Mouse (Mus musculus): ENCODE data around the gene Tjp3. TPM values are rescaled to one million over a fixed set of nuclear protein-coding genes. Genes with fewer than 3 reads are reported as not detected.

The Tjp3 gene
- total RNA-seq (2023): 1 to 10 TPM; 1.7 to 4.5 TPM

GRCm38 (mm10) chr10:81291511-81292104, at the start of gene Tjp3:
Gene Tjp3, minus strand, starts transcription at chr10:81291581.

GRCm38 (mm10) chr10:81328386-81328785, 37.0 kb upstream of the Tjp3 start, which contains the start of gene Tbxa2r:
Gene Tbxa2r, plus strand, starts transcription at chr10:81328731.

GRCm38 (mm10) chr10:81320550-81321347, 29.4 kb upstream of the Tjp3 start, which contains the start of gene Cactin:
Gene Cactin, plus strand, starts transcription at chr10:81321103.

GRCm38 (mm10) chr10:81292554-81293333, 1.4 kb upstream of the Tjp3 start, which contains the start of gene Pip5k1c:
Gene Pip5k1c, plus strand, starts transcription at chr10:81292963.

GRCm38 (mm10) chr10:81266211-81267105, 24.9 kb downstream of the Tjp3 start, which contains the start of the genes Mrpl54 and Apba3:
Gene Mrpl54, minus strand, starts transcription at chr10:81266934.
Gene Apba3, plus strand, starts transcription at chr10:81266960.

GRCm38 (mm10) chr10:81252424-81253419, 38.7 kb downstream of the Tjp3 start, which contains the start of gene Matk:
Gene Matk, plus strand, starts transcription at chr10:81252935.

GRCm38 (mm10) chr10:81232580-81233225, 58.7 kb downstream of the Tjp3 start, which contains the start of gene Zfr2:
Gene Zfr2, plus strand, starts transcription at chr10:81233155.

GRCm38 (mm10) chr10:81230438-81231332, 60.7 kb downstream of the Tjp3 start, which contains the start of gene Atcay:
Gene Atcay, minus strand, starts transcription at chr10:81230833.

Other genes starting within 250 kb of the Tjp3 start
- gene Sgta, start 231.4 kb downstream of the Tjp3 start, total RNA-seq (2023): 10 to 100 TPM; 54.7 to 57.0 TPM
- 1 to 10 TPM; 4.8 to 9.0 TPM for gene Thop1, start 221.5 kb downstream of the Tjp3 start, total RNA-seq (2023)
- not detected for gene Creb3l3, start 192.7 kb downstream of the Tjp3 start, total RNA-seq (2023)
- gene Map2k2, start 185.7 kb downstream of the Tjp3 start, total RNA-seq (2023): 100 to 1,000 TPM; 100 to 101 TPM
- 100 to 1,000 TPM; 124 TPM for gene Zbtb7a, start 156.4 kb downstream of the Tjp3 start, total RNA-seq (2023)
- 10 to 100 TPM; 23.5 to 34.3 TPM for gene Pias4, start 123.7 kb downstream of the Tjp3 start, total RNA-seq (2023)
- 1,000 to 10,000 TPM; 1,547 to 1,607 TPM for gene Eef2, start 115.0 kb downstream of the Tjp3 start, total RNA-seq (2023)
- gene Dapk3, start 108.6 kb downstream of the Tjp3 start, total RNA-seq (2023): 10 to 100 TPM; 33.4 to 35.1 TPM
- gene 4930442H23Rik, start 107.7 kb downstream of the Tjp3 start, total RNA-seq (2023): not detected
- gene Nmrk2, start 89.5 kb downstream of the Tjp3 start, total RNA-seq (2023): not detected
- gene Atcay, start 60.7 kb downstream of the Tjp3 start, total RNA-seq (2023): not detected
- 1 to 10 TPM; 1.3 to 2.7 TPM for gene Zfr2, start 58.4 kb downstream of the Tjp3 start, total RNA-seq (2023)
- gene Matk, start 38.6 kb downstream of the Tjp3 start, total RNA-seq (2023): 10 to 100 TPM; 42.3 to 59.6 TPM
- gene Mrpl54, start 24.6 kb downstream of the Tjp3 start, total RNA-seq (2023): 10 to 100 TPM; 75.9 to 85.4 TPM
- gene Apba3, start 24.6 kb downstream of the Tjp3 start, total RNA-seq (2023): 10 to 100 TPM; 42.4 to 46.0 TPM
- gene Pip5k1c, start 1.4 kb upstream of the Tjp3 start, total RNA-seq (2023): 100 to 1,000 TPM; 135 to 147 TPM
- 10 to 100 TPM; 29.4 to 32.4 TPM for gene Cactin, start 29.5 kb upstream of the Tjp3 start, total RNA-seq (2023)
- under 1 TPM in 1 of 2 experiments, not detected in 1; 0.26 TPM for gene Tbxa2r, start 37.1 kb upstream of the Tjp3 start, total RNA-seq (2023)
- under 1 TPM in 1 of 2 experiments, not detected in 1; 0.15 TPM for gene Gipc3, start 51.7 kb upstream of the Tjp3 start, total RNA-seq (2023)
- 10 to 100 TPM; 71.4 to 85.8 TPM for gene Hmg20b, start 58.9 kb upstream of the Tjp3 start, total RNA-seq (2023)
- gene Mfsd12, start 65.9 kb upstream of the Tjp3 start, total RNA-seq (2023): 10 to 100 TPM; 38.4 to 44.6 TPM
- gene 4930404N11Rik, start 74.2 kb upstream of the Tjp3 start, total RNA-seq (2023): 1 to 10 TPM; 3.5 to 3.7 TPM
- 10 to 100 TPM; 33.5 to 38.0 TPM for gene Fzr1, start 86.9 kb upstream of the Tjp3 start, total RNA-seq (2023)
- gene Dohh, start 92.8 kb upstream of the Tjp3 start, total RNA-seq (2023): 10 to 100 TPM; 31.3 to 35.2 TPM
- 1 to 10 TPM in 1 of 2 experiments, under 1 TPM in 1; 0.97 to 1.3 TPM for gene Gm48551, start 92.9 kb upstream of the Tjp3 start, total RNA-seq (2023)
- 1 to 10 TPM; 2.3 to 3.7 TPM for gene Gm48552, start 97.4 kb upstream of the Tjp3 start, total RNA-seq (2023)
- 10 to 100 TPM; 11.9 to 12.5 TPM for gene Smim24, start 101.5 kb upstream of the Tjp3 start, total RNA-seq (2023)
- 10 to 100 TPM; 71.7 to 75.6 TPM for gene Nfic, start 164.1 kb upstream of the Tjp3 start, total RNA-seq (2023)
- gene Celf5, start 191.1 kb upstream of the Tjp3 start, total RNA-seq (2023): not detected
- gene Ncln, start 204.8 kb upstream of the Tjp3 start, total RNA-seq (2023): 100 to 1,000 TPM; 108 to 128 TPM
- 10 to 100 TPM; 13.4 to 15.1 TPM for gene S1pr4, start 208.6 kb upstream of the Tjp3 start, total RNA-seq (2023)
- 10 to 100 TPM; 20.9 to 21.4 TPM for gene Gna15, start 232.6 kb upstream of the Tjp3 start, total RNA-seq (2023)

Data from monocyte, adult 59 days (primary cell).